Mouse (Mus musculus) neural tube, embryonic 13.5 days (tissue): ENCODE measurements around the gene Ntrk1. TPM values are rescaled to one million over a fixed set of nuclear protein-coding genes. Genes with fewer than 3 reads are reported as not detected.
"Not testable (repeated sequence)": the region's sequence is repeated elsewhere in the genome, so short reads cannot be mapped to it uniquely, and the experiment has no call there.

ENCODE experiments used
- ATAC-seq: fragments of 200-750 bp; cut with Nextera tagmentation; 2 replicates; pipeline ENCODE4 v1.8.0; 2017; ENCODE audit warnings: low read depth, mild to moderate bottlenecking, moderate TSS enrichment, moderate library complexity
- H3K27ac ChIP-seq: fragments of 300-500 bp; sonication (generic); replicated peaks from 2 replicates; pipeline ENCODE4 v1.5.1; 2015; ENCODE audit warnings: moderate library complexity, mild to moderate bottlenecking, inconsistent platforms
- H3K27me3 ChIP-seq: fragments of 300-500 bp; sonication (generic); 2 replicates; pipeline ENCODE4 v1.6.1; 2015; ENCODE audit warnings: mild to moderate bottlenecking, inconsistent platforms
- H3K36me3 ChIP-seq: fragments of 300-500 bp; sonication (generic); 2 replicates; pipeline ENCODE4 v1.6.1; 2015; ENCODE audit warnings: mild to moderate bottlenecking, inconsistent platforms
- H3K4me1 ChIP-seq: fragments of 300-500 bp; sonication (generic); replicated peaks from 2 replicates; pipeline ENCODE4 v1.6.1; 2015; ENCODE audit warnings: inconsistent platforms
- H3K4me2 ChIP-seq: fragments of 300-500 bp; sonication (generic); 2 replicates; pipeline ENCODE4 v1.6.1; 2015; ENCODE audit warnings: inconsistent platforms, mild to moderate bottlenecking, moderate library complexity
- H3K4me3 ChIP-seq: fragments of 300-500 bp; sonication (generic); 2 replicates; pipeline ENCODE4 v1.5.1; 2015; ENCODE audit warnings: mild to moderate bottlenecking, inconsistent platforms
- H3K9ac ChIP-seq: fragments of 300-500 bp; sonication (generic); 2 replicates; pipeline ENCODE4 v1.6.1; 2015; ENCODE audit warnings: moderate library complexity, mild to moderate bottlenecking, inconsistent platforms
- H3K9me3 ChIP-seq: fragments of 300-500 bp; sonication (generic); 2 replicates; pipeline ENCODE4 v1.6.1; 2016; ENCODE audit warnings: inconsistent platforms
- WGBS: fragments of 180-500 bp; shearing (Covaris S2); methylation state at CpG from one replicate; pipeline ENCODE4 v1.1.7; 2015; 5-methylcytosine and 5-hydroxymethylcytosine counted together
- polyA plus RNA-seq: library from polyadenylated mRNA; unstranded; fragments of >200 nt; fragmentation: Nextera tagmentation; extraction: Ambion mirVana; gene quantifications from 2 replicates; pipeline ENCODE4 v1.2.1, GENCODE M21; 2015

Ntrk1 gene
- 219 and 314 TPM in 2 replicates for polyA plus RNA-seq

DNA sequence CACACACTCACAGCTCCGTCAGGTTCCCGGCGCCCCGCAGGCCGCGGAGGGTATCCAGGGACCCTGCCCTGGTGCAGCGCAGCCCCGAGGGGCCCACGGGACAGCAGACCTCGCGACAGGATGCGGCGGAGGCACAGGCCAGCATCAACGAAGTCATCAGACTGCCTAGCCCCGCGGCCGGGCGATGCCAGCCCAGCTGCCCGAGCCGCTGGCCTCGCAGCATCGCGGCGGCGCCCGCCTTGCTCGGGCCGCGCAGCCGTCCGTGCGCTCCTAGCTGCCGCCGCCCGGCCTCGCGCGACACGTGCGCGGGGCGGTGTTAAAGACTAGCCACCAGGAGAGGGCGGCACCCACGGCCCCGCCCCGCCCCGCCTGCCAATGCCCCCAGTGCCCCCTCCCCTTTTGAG lies at the start of gene Ntrk1:
Gene Ntrk1, minus strand, starts transcription at position 241 of the 404 bp plus-strand sequence.
- Histone ChIP-seq H3K9ac (peak within 1 kb of the TSS; percentile 66), H3K27me3 (peaks cover 98% of the 10 kb centered on the region), H3K27ac (peak within 1 kb of the TSS; percentile 54), H3K36me3 (no peaks in the 10 kb centered on the region), H3K9me3 (no peaks in the 10 kb centered on the region), H3K4me3 (peak within 1 kb of the TSS; percentile 39), H3K4me2 (peak within 1 kb of the TSS; percentile 57), H3K4me1 (peaks cover 42% of the 10 kb centered on the region)
- under 1% methylated on average over 46 of the region's 47 CpGs for WGBS
- peak; percentile 45 for ATAC-seq

- no peak for ATAC-seq
- Histone ChIP-seq H3K9me3 (no peaks in the 10 kb centered on the region), H3K4me2 (no peak overlapping the region), H3K27ac (no peak overlapping the region), H3K36me3 (no peaks in the 10 kb centered on the region), H3K4me1 (no peaks in the 10 kb centered on the region), H3K4me3 (no peak overlapping the region), H3K27me3 (no peaks in the 10 kb centered on the region), H3K9ac (no peak overlapping the region)
Measured at GRCm38 (mm10) chr3:87840858-87841257, 45.9 kb upstream of the Ntrk1 start.

DNA sequence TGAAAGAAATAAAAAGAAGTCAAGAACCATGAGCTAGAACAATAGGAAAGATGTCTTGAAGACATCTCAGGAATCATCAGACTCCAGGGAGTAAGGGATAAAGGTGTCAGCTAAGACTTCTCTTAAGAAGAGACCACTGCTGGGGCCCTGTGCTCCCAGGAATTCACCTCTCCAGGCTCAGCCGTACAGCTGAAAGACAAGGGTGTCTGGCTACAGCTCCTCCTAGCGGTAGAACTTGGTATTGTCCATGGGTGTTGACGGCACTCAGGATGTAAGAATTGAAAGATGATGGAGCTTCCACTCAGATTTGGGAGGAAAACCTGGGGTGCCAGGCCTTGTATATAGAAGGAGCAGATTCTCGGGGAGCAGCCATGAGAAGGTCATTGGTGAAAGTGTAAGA lies 43.7 kb upstream of the Ntrk1 start:
- no peaks in the 10 kb centered on the region for H3K4me1 ChIP-seq
- no peak overlapping the region for H3K4me2 ChIP-seq
- no peak for ATAC-seq
- no peak overlapping the region for H3K27ac ChIP-seq
- no peaks in the 10 kb centered on the region for H3K36me3 ChIP-seq
- H3K9me3 ChIP-seq, result no peaks in the 10 kb centered on the region
- WGBS, result 7% methylated on average over 4 of the region's 4 CpGs
- H3K4me3 ChIP-seq, result no peak overlapping the region
- no peak overlapping the region for H3K9ac ChIP-seq
- no peaks in the 10 kb centered on the region for H3K27me3 ChIP-seq

DNA sequence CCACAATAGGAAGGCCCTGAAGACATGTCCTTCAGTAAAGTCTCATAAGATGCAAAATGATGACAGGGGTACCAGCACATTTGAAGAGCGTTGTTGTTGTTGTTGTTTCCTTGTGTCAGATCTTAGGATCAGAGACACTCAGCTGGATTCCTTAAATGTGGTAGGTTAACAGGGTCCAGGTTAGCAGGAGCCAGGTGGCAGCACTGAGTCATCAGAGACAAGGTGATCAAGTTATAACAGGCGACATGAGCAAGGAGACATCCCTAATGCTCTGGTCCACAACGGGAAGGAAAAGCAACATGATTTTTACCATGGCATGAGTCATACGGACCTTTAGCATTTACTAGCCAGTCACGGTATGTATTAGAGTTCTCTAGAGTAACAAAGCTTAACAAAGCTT lies 38.5 kb upstream of the Ntrk1 start:
- H3K9me3 ChIP-seq, result no peaks in the 10 kb centered on the region
- ATAC-seq, result no peak
- no peaks in the 10 kb centered on the region for H3K4me1 ChIP-seq
- H3K36me3 ChIP-seq, result no peaks in the 10 kb centered on the region
- WGBS, result 72% methylated on average over 5 of the region's 5 CpGs
- peaks cover 4% of the 10 kb centered on the region for H3K27me3 ChIP-seq
- no peak overlapping the region for H3K27ac ChIP-seq
- no peak overlapping the region for H3K4me2 ChIP-seq
- H3K9ac ChIP-seq, result no peak overlapping the region
- no peak overlapping the region for H3K4me3 ChIP-seq

- H3K36me3 ChIP-seq, result no peaks in the 10 kb centered on the region
- 87% methylated on average over 7 of the region's 7 CpGs for WGBS
- no peak overlapping the region for H3K4me2 ChIP-seq
- H3K9me3 ChIP-seq, result no peaks in the 10 kb centered on the region
- H3K27me3 ChIP-seq, result peaks cover 4% of the 10 kb centered on the region
- no peak overlapping the region for H3K4me3 ChIP-seq
- H3K27ac ChIP-seq, result no peak overlapping the region
- no peaks in the 10 kb centered on the region for H3K4me1 ChIP-seq
- ATAC-seq, result no peak
- no peak overlapping the region for H3K9ac ChIP-seq
Measured at GRCm38 (mm10) chr3:87832109-87832859, 37.3 kb upstream of the Ntrk1 start.

DNA sequence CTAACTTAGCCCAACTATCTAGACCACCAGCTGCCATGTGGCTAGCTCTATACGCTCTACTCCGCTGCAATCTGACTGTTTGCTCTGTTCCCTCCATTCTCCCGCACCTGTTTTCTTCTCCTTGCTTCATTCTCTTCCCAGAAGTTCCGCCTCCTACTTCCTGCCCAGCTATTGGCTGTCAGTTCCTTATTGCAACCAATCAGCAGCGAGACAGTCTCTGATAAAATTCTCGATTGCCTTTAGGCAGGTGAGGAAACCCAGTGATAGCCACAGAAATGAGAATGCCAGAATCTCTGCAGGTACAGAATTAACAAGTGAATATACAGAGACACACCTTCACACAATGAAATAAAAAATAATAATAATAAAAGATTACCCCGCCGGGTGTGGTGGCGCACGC lies 34.1 kb upstream of the Ntrk1 start:
- no peak for ATAC-seq
- Histone ChIP-seq H3K27me3 (peaks cover 6% of the 10 kb centered on the region), H3K36me3 (no peaks in the 10 kb centered on the region), H3K9me3 (no peaks in the 10 kb centered on the region), H3K4me2 (no peak overlapping the region), H3K27ac (no peak overlapping the region), H3K9ac (no peak overlapping the region), H3K4me1 (no peaks in the 10 kb centered on the region), H3K4me3 (no peak overlapping the region)
- 50% methylated on average over 10 of the region's 10 CpGs for WGBS

GRCm38 (mm10) chr3:87828435-87828834 lies 33.5 kb upstream of the Ntrk1 start:
- H3K27ac ChIP-seq, result no peak overlapping the region
- H3K4me1 ChIP-seq, result no peaks in the 10 kb centered on the region
- H3K27me3 ChIP-seq, result peaks cover 6% of the 10 kb centered on the region
- H3K4me2 ChIP-seq, result no peak overlapping the region
- no peak overlapping the region for H3K4me3 ChIP-seq
- H3K9me3 ChIP-seq, result no peaks in the 10 kb centered on the region
- no peak overlapping the region for H3K9ac ChIP-seq
- no peak for ATAC-seq
- 43% methylated on average over 4 of the region's 4 CpGs for WGBS
- H3K36me3 ChIP-seq, result no peaks in the 10 kb centered on the region

GRCm38 (mm10) chr3:87824206-87824605 lies 29.2 kb upstream of the Ntrk1 start, which contains the start of gene Pear1:
Gene Pear1 (minus strand): TSS chr3:87824306.
- not testable (repeated sequence) for H3K27ac ChIP-seq, H3K4me1 ChIP-seq, H3K9me3 ChIP-seq, H3K36me3 ChIP-seq, H3K4me3 ChIP-seq, H3K9ac ChIP-seq, H3K27me3 ChIP-seq, ATAC-seq, H3K4me2 ChIP-seq
- WGBS, result 96% methylated on average over 1 of the region's 1 CpGs

DNA sequence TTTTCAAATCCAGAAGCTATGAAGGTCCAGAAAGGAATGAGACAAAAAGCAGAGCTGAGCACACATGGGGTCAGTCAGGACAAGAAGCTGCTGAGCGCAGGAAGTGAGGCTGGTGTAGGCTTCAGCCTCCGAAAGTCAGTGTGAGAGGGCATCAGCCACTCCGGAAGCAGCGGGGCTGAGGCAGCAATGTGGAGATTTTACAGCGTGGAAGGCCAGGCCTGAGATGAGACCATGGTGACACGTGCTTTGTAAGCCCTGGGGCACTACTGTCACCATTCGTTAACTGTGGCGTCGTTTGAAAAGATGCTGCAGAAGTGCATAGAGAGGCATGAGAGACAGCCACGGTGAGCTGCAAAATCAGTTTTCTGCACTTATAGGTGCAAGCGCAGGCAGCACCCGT lies 23.3 kb upstream of the Ntrk1 start:
- Histone ChIP-seq H3K9me3 (no peaks in the 10 kb centered on the region), H3K27me3 (peaks cover 35% of the 10 kb centered on the region), H3K4me2 (no peak overlapping the region), H3K4me3 (no peak overlapping the region), H3K9ac (no peak overlapping the region; the same call in 1 of the 2 replicates), H3K27ac (no peak overlapping the region), H3K36me3 (no peaks in the 10 kb centered on the region), H3K4me1 (0 out of 2 replicates have a peak, but pooled peaks cover 6% of the 10 kb centered on the region)
- WGBS, result 54% methylated on average over 12 of the region's 12 CpGs
- no peak for ATAC-seq

DNA sequence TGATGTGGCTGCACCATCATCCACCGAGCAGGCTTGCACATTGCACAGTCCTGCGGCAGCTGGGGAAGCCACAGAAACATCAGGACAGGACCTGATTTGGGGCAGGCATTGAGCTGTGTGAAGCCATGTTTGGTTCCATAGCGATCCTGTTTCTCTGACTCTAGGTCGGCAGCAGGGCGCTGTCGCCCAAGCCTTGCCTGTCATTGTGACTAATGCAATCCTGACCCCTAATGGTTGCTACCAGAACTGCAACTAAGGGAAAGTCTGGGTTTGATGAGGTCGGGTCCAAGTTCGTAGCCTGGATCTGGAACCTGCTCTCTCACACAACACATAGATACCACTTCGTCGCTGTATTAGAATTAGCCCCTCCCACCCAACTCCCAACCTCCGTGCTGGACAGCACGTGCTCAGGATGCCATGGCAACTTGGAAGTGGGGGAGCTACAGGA lies 21.7 kb upstream of the Ntrk1 start:
- Histone ChIP-seq H3K27ac (peak overlapping the region; percentile 46; the same call in 1 of the 2 replicates), H3K4me1 (0 out of 2 replicates have a peak, but pooled peaks cover 6% of the 10 kb centered on the region), H3K9ac (no peak overlapping the region), H3K4me3 (no peak overlapping the region), H3K9me3 (no peaks in the 10 kb centered on the region), H3K36me3 (no peaks in the 10 kb centered on the region), H3K4me2 (no peak overlapping the region), H3K27me3 (peaks cover 50% of the 10 kb centered on the region)
- WGBS, result 7% methylated on average over 12 of the region's 12 CpGs
- ATAC-seq, result peak; percentile 43; the same call in 1 of the 2 replicates

- H3K27ac ChIP-seq, result peak overlapping the region; percentile 46; the same call in 1 of the 2 replicates
- peaks cover 55% of the 10 kb centered on the region for H3K27me3 ChIP-seq
- 49% methylated on average over 6 of the region's 6 CpGs for WGBS
- no peak overlapping the region for H3K4me3 ChIP-seq
- H3K9me3 ChIP-seq, result no peaks in the 10 kb centered on the region
- H3K4me1 ChIP-seq, result 0 out of 2 replicates have a peak, but pooled peaks cover 6% of the 10 kb centered on the region
- H3K9ac ChIP-seq, result no peak overlapping the region
- 0 out of 2 replicates have a peak, but pooled peaks have one; percentile 7 for ATAC-seq
- H3K4me2 ChIP-seq, result no peak overlapping the region
- no peaks in the 10 kb centered on the region for H3K36me3 ChIP-seq
Measured at GRCm38 (mm10) chr3:87816166-87816565, 21.2 kb upstream of the Ntrk1 start.

GRCm38 (mm10) chr3:87812873-87813272 lies 17.9 kb upstream of the Ntrk1 start:
- H3K4me3 ChIP-seq, result no peak overlapping the region
- no peak for ATAC-seq
- H3K4me1 ChIP-seq, result peaks cover 18% of the 10 kb centered on the region; the same call in 1 of the 2 replicates
- peaks cover 87% of the 10 kb centered on the region for H3K27me3 ChIP-seq
- no peak overlapping the region for H3K4me2 ChIP-seq
- WGBS, result 52% methylated on average over 10 of the region's 10 CpGs
- H3K36me3 ChIP-seq, result no peaks in the 10 kb centered on the region
- no peak overlapping the region for H3K27ac ChIP-seq
- no peaks in the 10 kb centered on the region for H3K9me3 ChIP-seq
- no peak overlapping the region for H3K9ac ChIP-seq
